Mouse (Mus musculus) embryonic facial prominence, embryonic 14.5 days (tissue): Measurements from ENCODE around the gene Brca1. TPM values are rescaled to one million over a fixed set of nuclear protein-coding genes. Genes with fewer than 3 reads are reported as not detected.
A peak's percentile ranks its signal among the peaks of the same experiment; 100 is the strongest.
"Not testable (repeated sequence)": the region's sequence is repeated elsewhere in the genome, so short reads cannot be mapped to it uniquely, and the experiment has no call there.

ENCODE experiments used
- ATAC-seq: fragments of 200-750 bp; cut with Nextera tagmentation; 2 replicates; pipeline ENCODE4 v1.8.0; 2017; ENCODE audit warnings: low read depth, moderate number of reproducible peaks, moderate TSS enrichment
- DNase-seq: peaks from one replicate; pipeline ENCODE4 v3.0.0-alpha.2; 2015; ENCODE audit warnings: low spot score
- H3K27ac ChIP-seq: fragments of 300-500 bp; sonication (generic); replicated peaks from 2 replicates; pipeline ENCODE4 v1.5.1; 2014; ENCODE audit warnings: low read depth, mild to moderate bottlenecking, low read length, moderate library complexity
- H3K27me3 ChIP-seq: fragments of 300-500 bp; sonication (generic); replicated peaks from 2 replicates; pipeline ENCODE4 v1.6.1; 2014; ENCODE audit warnings: low read length; ENCODE audit not compliant: control insufficient read depth, insufficient read depth
- H3K36me3 ChIP-seq: fragments of 300-500 bp; sonication (generic); 2 replicates; pipeline ENCODE4 v1.6.1; 2014; ENCODE audit warnings: low read length, mixed read lengths; ENCODE audit not compliant: control insufficient read depth, insufficient read depth
- H3K4me1 ChIP-seq: fragments of 300-500 bp; sonication (generic); 2 replicates; pipeline ENCODE4 v1.6.1; 2014; ENCODE audit warnings: antibody characterized with exemption, low read length; ENCODE audit not compliant: control insufficient read depth, insufficient read depth
- H3K4me2 ChIP-seq: fragments of 300-500 bp; sonication (generic); 2 replicates; pipeline ENCODE4 v1.6.1; 2014; ENCODE audit warnings: low read depth, mild to moderate bottlenecking, low read length, moderate library complexity, mixed read lengths
- H3K4me3 ChIP-seq: fragments of 300-500 bp; sonication (generic); 2 replicates; pipeline ENCODE4 v1.5.1; 2014; ENCODE audit warnings: low read depth, mild to moderate bottlenecking, low read length
- H3K9ac ChIP-seq: fragments of 300-500 bp; sonication (generic); 2 replicates; pipeline ENCODE4 v1.6.1; 2014; ENCODE audit warnings: low read depth, mild to moderate bottlenecking, low read length, moderate library complexity, mixed read lengths
- H3K9me3 ChIP-seq: fragments of 300-500 bp; sonication (generic); 2 replicates; pipeline ENCODE4 v1.6.1; 2016; ENCODE audit warnings: low read length; ENCODE audit not compliant: control insufficient read depth
- WGBS: fragments of 180-500 bp; shearing (Covaris S2); extraction: QIAGEN DNeasy Blood & Tissue Kit; methylation state at CpG from one replicate; pipeline ENCODE4 v1.1.7; 2014; 5-methylcytosine and 5-hydroxymethylcytosine counted together
- polyA plus RNA-seq: library from polyadenylated mRNA; unstranded; fragments of >200 nt; fragmentation: Nextera tagmentation; extraction: Ambion mirVana; gene quantifications from 2 replicates; pipeline ENCODE4 v1.2.1, GENCODE M21; 2014

The Brca1 gene
- 10.4 and 11.3 TPM in 2 replicates for polyA plus RNA-seq

- WGBS: under 1% methylated on average over 43 of the region's 43 CpGs
- Histone ChIP-seq H3K9me3 (no peaks in the 10 kb centered on the region), H3K27me3 (no peaks in the 10 kb centered on the region), H3K4me2 (peak within 1 kb of the TSS; percentile 74), H3K4me3 (peak within 1 kb of the TSS; percentile 78), H3K4me1 (peaks cover 9% of the 10 kb centered on the region; the same call in 1 of the 2 replicates), H3K36me3 (peaks cover 23% of the 10 kb centered on the region; the same call in 1 of the 2 replicates), H3K9ac (peak within 1 kb of the TSS; percentile 87), H3K27ac (peak within 1 kb of the TSS; percentile 88)
- DNase-seq: peak; percentile 99
- ATAC-seq: peak; percentile 80
Observed at GRCm38 (mm10) chr11:101551751-101552475, at the start of gene Brca1, which contains the start of gene Nbr1. Brca1 (minus strand) TSS chr11:101551955. Nbr1 (plus strand) TSS chr11:101552149.

- WGBS: 80% methylated on average over 6 of the region's 6 CpGs
- no peaks in the 10 kb centered on the region for H3K27me3 ChIP-seq
- H3K9me3 ChIP-seq: no peaks in the 10 kb centered on the region
- no peak within 1 kb of the TSS for H3K9ac ChIP-seq
- H3K4me1 ChIP-seq: no peaks in the 10 kb centered on the region
- H3K4me3 ChIP-seq: no peak within 1 kb of the TSS
- no peak for ATAC-seq
- no peak within 1 kb of the TSS for H3K4me2 ChIP-seq
- DNase-seq: no peak
- H3K36me3 ChIP-seq: no peaks in the 10 kb centered on the region
- no peak within 1 kb of the TSS for H3K27ac ChIP-seq
Observed at GRCm38 (mm10) chr11:101599156-101599555, 47.4 kb upstream of the Brca1 start, which contains the start of gene Gm11634. Gm11634 (minus strand) TSS chr11:101599256.

GRCm38 (mm10) chr11:101589989-101590624 is 38.4 kb upstream of the Brca1 start:
- Histone ChIP-seq H3K4me1 (no peaks in the 10 kb centered on the region), H3K36me3 (no peaks in the 10 kb centered on the region), H3K4me3 (no peak overlapping the region), H3K4me2 (no peak overlapping the region), H3K27me3 (no peaks in the 10 kb centered on the region), H3K9me3 (no peaks in the 10 kb centered on the region), H3K9ac (no peak overlapping the region), H3K27ac (no peak overlapping the region)
- 73% methylated on average over 12 of the region's 12 CpGs for WGBS
- DNase-seq (no peak), ATAC-seq (no peak)

GRCm38 (mm10) chr11:101589444-101589843 is 37.7 kb upstream of the Brca1 start:
- 28% methylated on average over 5 of the region's 5 CpGs for WGBS
- H3K9ac ChIP-seq: no peak overlapping the region

GRCm38 (mm10) chr11:101588868-101589267 is 37.1 kb upstream of the Brca1 start:
- Histone ChIP-seq H3K9me3 (no peaks in the 10 kb centered on the region), H3K9ac (no peak overlapping the region), H3K4me1 (no peaks in the 10 kb centered on the region), H3K27me3 (no peaks in the 10 kb centered on the region), H3K27ac (no peak overlapping the region), H3K4me3 (no peak overlapping the region), H3K36me3 (no peaks in the 10 kb centered on the region), H3K4me2 (no peak overlapping the region)
- DNase-seq (no peak), ATAC-seq (no peak)
- WGBS: 89% methylated on average over 7 of the region's 7 CpGs

More at GRCm38 (mm10) chr11:101589444-101589843, 37.7 kb upstream of the Brca1 start:
- Histone ChIP-seq H3K4me1 (no peaks in the 10 kb centered on the region), H3K4me3 (no peak overlapping the region), H3K27me3 (no peaks in the 10 kb centered on the region), H3K4me2 (no peak overlapping the region), H3K27ac (no peak overlapping the region), H3K9me3 (no peaks in the 10 kb centered on the region), H3K36me3 (no peaks in the 10 kb centered on the region)
- DNase-seq: peak; percentile 32
- no peak for ATAC-seq

- H3K4me1 ChIP-seq: no peaks in the 10 kb centered on the region
- no peak overlapping the region for H3K4me3 ChIP-seq
- H3K27ac ChIP-seq: no peak overlapping the region
- ATAC-seq (no peak), DNase-seq (no peak)
- H3K9me3 ChIP-seq: no peaks in the 10 kb centered on the region
- H3K4me2 ChIP-seq: no peak overlapping the region
- H3K9ac ChIP-seq: no peak overlapping the region
- no peaks in the 10 kb centered on the region for H3K36me3 ChIP-seq
- WGBS: 87% methylated on average over 10 of the region's 10 CpGs
- H3K27me3 ChIP-seq: no peaks in the 10 kb centered on the region
Observed at GRCm38 (mm10) chr11:101587676-101588075, 35.9 kb upstream of the Brca1 start.

- Histone ChIP-seq H3K27ac (no peak overlapping the region), H3K9me3 (no peaks in the 10 kb centered on the region), H3K27me3 (no peaks in the 10 kb centered on the region), H3K4me1 (no peaks in the 10 kb centered on the region), H3K36me3 (peaks cover 7% of the 10 kb centered on the region), H3K4me3 (no peak overlapping the region), H3K9ac (no peak overlapping the region), H3K4me2 (no peak overlapping the region)
- ATAC-seq (no peak), DNase-seq (no peak)
- WGBS: 80% methylated on average over 4 of the region's 4 CpGs
Observed at GRCm38 (mm10) chr11:101585805-101586204, 34.0 kb upstream of the Brca1 start.

- not testable (repeated sequence) for H3K27me3 ChIP-seq, DNase-seq, H3K9ac ChIP-seq, ATAC-seq, H3K27ac ChIP-seq, H3K4me3 ChIP-seq, H3K4me2 ChIP-seq, H3K9me3 ChIP-seq, H3K4me1 ChIP-seq
- 96% methylated on average over 1 of the region's 1 CpGs for WGBS
- peaks cover 15% of the 10 kb centered on the region for H3K36me3 ChIP-seq
Observed at GRCm38 (mm10) chr11:101585031-101585430, 33.3 kb upstream of the Brca1 start.
